Mouse (Mus musculus) limb, embryonic 10.5 days (tissue): ENCODE results near the gene Zfp768. TPM values are rescaled to one million over a fixed set of nuclear protein-coding genes. Genes with fewer than 3 reads are reported as not detected.
"Not testable (repeated sequence)": the region's sequence is repeated elsewhere in the genome, so short reads cannot be mapped to it uniquely, and the experiment has no call there.

Experiments
- DNase-seq: peaks from one replicate; pipeline ENCODE4 v3.0.0-alpha.2; 2017; ENCODE audit warnings: low spot score
- H3K27ac ChIP-seq: fragments of 300-500 bp; sonication (generic); 2 replicates; pipeline ENCODE4 v1.5.1; 2016; ENCODE audit warnings: mild to moderate bottlenecking
- H3K27me3 ChIP-seq: fragments of 300-500 bp; sonication (generic); 2 replicates; pipeline ENCODE4 v1.6.1; 2016; ENCODE audit warnings: low read depth, mild to moderate bottlenecking; ENCODE audit not compliant: poor library complexity, severe bottlenecking
- H3K36me3 ChIP-seq: fragments of 300-500 bp; sonication (generic); 2 replicates; pipeline ENCODE4 v1.6.1; 2016; ENCODE audit warnings: mild to moderate bottlenecking, moderate library complexity
- H3K4me1 ChIP-seq: fragments of 300-500 bp; sonication (generic); 2 replicates; pipeline ENCODE4 v1.6.1; 2016
- H3K4me3 ChIP-seq: fragments of 300-500 bp; sonication (generic); 2 replicates; pipeline ENCODE4 v1.5.1; 2016; ENCODE audit warnings: mild to moderate bottlenecking, moderate library complexity
- H3K9me3 ChIP-seq: fragments of 300-500 bp; sonication (generic); replicated peaks from 2 replicates; pipeline ENCODE4 v1.6.1; 2016; ENCODE audit warnings: mild to moderate bottlenecking
- WGBS: fragments of 180-500 bp; shearing (Covaris S2); methylation state at CpG from one replicate; pipeline ENCODE4 v1.1.7; 2016; 5-methylcytosine and 5-hydroxymethylcytosine counted together
- polyA plus RNA-seq: library from polyadenylated mRNA; unstranded; fragments of >200 nt; fragmentation: Nextera tagmentation; extraction: Ambion mirVana; gene quantifications from 2 replicates; pipeline ENCODE4 v1.2.1, GENCODE M21; 2016

Zfp768 gene
- polyA plus RNA-seq: 23.1 and 23.8 TPM in 2 replicates

DNA sequence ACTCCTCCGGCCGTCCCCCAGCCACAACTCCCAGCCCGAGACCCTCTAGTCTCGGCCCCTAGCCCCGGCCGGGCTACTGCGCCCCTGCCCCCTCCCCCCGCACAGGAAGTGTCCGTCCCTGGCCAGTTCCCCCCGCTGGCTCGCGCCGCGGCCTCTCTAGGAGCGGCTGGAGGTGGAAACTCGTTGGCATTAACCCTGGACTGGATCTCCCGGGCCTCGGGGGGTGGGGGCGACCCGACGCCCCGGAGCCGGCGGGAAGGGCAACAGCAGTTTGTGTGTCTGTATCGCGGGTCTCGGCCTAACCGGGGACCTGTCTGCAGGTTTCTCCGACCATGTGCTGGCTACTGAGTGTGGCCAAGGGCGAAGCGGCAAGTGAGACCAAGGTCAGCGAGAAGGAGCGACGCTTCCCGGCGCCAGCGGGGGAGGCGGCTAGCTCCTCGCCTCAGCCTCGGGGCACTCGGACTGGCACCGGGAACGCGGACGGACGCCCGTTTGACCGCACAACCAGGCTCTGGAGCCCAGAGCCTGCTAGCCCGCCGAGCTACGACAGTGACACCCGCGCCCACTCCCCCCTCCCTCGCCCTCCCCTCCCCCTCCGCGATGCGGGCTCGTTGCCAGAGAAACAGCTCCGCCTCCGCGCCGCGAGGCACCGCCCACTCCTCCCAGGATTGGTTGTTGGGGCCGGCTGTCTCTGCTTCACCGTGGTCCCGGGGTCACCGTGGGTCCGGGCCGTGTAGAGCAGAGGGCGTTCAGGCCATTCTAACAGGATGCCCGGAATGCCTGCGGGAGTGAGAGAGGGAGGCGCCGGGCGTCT is at the start of gene Zfp768:
Gene Zfp768 (minus strand): TSS at position 78 of the 814 bp plus-strand sequence.
- peak within 1 kb of the TSS; percentile 92 for H3K4me3 ChIP-seq
- H3K36me3 ChIP-seq: peaks cover 36% of the 10 kb centered on the region
- peak; percentile 96 for DNase-seq
- H3K27me3 ChIP-seq: no peaks in the 10 kb centered on the region
- H3K4me1 ChIP-seq: peaks cover 38% of the 10 kb centered on the region
- no peaks in the 10 kb centered on the region for H3K9me3 ChIP-seq
- under 1% methylated on average over 76 of the region's 76 CpGs for WGBS
- H3K27ac ChIP-seq: peak within 1 kb of the TSS; percentile 98

DNA sequence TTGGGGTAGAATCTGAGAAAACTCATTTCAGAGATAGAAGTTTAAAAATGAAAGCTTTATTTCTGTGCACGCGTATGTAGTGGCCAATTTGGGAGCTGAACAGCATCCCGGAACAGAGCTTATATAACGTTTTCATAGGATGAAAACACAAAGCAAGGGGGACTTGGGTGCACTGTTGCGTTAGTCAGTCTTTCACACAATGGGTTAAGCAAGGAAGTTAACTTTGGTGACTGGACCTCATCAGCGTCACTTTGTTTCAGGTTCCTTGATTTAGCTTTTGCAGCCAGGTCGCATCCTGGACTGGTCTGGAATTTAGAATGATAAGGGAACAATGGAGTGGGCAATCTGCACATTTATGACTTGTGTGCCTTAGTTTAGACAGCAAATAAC is 48.5 kb upstream of the Zfp768 start:
- peaks cover 16% of the 10 kb centered on the region for H3K4me1 ChIP-seq
- H3K27me3 ChIP-seq: no peaks in the 10 kb centered on the region; the same call in 1 of the 2 replicates
- H3K36me3 ChIP-seq: peaks cover 20% of the 10 kb centered on the region
- 34% methylated on average over 7 of the region's 7 CpGs for WGBS
- H3K4me3 ChIP-seq: peak overlapping the region; percentile 73
- peak; percentile 35 for DNase-seq
- no peaks in the 10 kb centered on the region for H3K9me3 ChIP-seq
- peak overlapping the region; percentile 91 for H3K27ac ChIP-seq

DNA sequence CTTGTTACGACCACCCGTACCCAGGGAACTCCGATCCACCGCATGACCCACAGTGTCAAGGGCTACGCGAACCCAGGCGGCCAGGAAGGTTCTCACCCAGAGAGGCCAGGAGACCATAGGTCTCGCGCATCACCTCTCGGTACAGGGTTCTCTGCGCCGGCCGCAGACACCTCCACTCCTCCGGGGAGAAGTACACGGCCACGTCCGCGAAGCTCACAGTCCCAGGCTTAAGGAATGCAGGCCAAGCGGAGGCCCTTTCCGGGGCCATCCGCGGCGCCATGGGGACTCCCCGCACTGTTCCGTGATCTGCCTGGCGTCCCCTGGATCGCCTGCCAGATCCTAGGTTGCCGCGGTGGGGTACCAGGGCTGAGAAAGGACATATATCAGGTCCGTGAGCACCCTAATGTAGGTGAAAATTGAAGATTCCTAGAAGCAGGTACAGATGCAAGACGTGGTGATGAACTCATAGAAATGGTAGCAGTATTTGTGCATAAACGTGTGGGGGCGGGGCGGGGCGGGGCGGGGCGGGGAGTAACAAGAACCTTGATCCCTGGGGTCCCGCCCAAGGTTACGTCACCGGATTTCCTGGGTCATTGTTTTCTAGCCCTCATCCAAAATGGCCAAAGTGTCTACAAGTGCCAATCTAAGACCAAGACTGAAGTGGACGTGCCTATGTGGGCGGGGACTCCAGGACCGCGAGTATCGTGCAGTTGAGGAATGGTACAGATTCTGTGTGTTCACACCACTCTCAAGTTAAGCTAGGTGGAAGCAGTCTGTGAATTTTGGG is 48.0 kb upstream of the Zfp768 start, which contains the start of gene E430018J23Rik:
Gene E430018J23Rik (minus strand): TSS at position 473 of the 787 bp plus-strand sequence.
- no peaks in the 10 kb centered on the region; the same call in 1 of the 2 replicates for H3K27me3 ChIP-seq
- peak within 1 kb of the TSS; percentile 91 for H3K27ac ChIP-seq
- WGBS: 1% methylated on average over 45 of the region's 45 CpGs
- no peaks in the 10 kb centered on the region for H3K9me3 ChIP-seq
- peaks cover 20% of the 10 kb centered on the region for H3K36me3 ChIP-seq
- peak; percentile 92 for DNase-seq
- peaks cover 16% of the 10 kb centered on the region for H3K4me1 ChIP-seq
- H3K4me3 ChIP-seq: peak within 1 kb of the TSS; percentile 73

DNA sequence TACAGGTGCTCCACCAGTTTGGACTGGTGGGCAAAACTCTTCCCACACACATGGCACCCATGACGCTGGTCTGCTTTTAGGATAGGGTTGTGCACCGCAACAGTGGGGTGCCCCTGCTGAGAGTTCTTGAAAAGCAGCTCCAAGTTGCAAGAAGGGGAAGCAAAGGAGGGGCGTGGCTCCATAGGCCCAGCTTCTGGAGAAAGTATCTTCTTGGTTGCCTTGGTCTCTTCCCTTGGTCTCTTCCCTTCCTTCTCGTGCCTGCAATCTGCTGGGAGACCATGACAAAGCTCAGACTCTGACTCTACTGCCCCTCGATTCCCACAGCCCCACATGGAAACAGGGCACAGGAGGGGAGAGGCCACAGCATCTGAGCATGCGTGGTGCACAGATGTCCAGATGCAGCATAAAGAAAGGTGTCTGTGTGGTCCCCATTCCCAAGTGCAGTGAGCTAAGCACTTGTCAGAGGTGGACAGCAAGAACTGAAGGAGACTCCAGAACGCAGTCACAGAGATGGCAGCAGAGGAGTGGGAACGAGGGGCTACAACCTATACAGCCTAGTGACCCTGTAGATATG is 46.9 kb upstream of the Zfp768 start:
- Histone ChIP-seq H3K27me3 (no peaks in the 10 kb centered on the region; the same call in 1 of the 2 replicates), H3K9me3 (no peaks in the 10 kb centered on the region), H3K36me3 (peaks cover 20% of the 10 kb centered on the region), H3K4me1 (peaks cover 16% of the 10 kb centered on the region), H3K4me3 (peak overlapping the region; percentile 73), H3K27ac (no peak overlapping the region)
- WGBS: 84% methylated on average over 8 of the region's 8 CpGs
- DNase-seq: no peak

DNA sequence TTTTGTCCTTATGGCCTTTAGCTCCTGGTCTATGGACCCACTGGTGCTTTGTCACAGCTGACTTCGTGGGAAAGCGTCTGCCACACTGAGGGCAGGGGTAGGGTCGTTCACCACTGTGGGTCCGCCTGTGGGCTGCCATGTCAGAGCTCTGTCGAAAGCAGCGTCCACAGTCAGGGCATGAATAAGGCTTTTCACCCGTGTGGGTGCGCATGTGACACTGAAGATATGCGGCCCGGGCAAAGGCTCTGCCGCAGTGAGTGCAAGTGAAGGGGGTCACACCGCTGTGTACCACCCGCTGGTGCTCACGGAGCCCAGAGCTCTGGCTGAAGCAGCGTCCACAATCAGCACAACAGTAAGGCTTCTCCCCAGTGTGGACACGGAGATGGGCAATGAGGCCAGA is 46.1 kb upstream of the Zfp768 start:
- no peak for DNase-seq

DNA sequence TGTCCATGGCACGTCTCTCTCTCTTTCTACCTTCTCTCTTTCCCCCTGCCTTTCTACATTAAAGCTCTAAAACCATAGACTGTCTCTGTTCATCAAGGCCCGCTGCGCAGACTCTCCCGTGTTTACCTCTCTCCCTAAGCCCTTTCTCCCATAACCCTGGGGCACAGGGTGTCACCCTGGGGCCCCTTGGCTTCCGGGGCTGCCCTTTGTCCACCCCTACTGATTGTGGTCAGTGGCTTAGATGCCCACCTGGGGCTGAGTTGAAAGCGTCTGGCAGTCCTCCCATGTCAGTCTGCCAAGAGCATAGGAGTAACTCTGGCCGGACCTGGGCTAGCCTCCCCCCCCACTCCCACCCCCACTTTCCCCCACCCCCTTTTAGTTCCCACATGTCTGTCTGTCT is 44.9 kb upstream of the Zfp768 start:
- DNase-seq: no peak
- H3K27me3 ChIP-seq: no peaks in the 10 kb centered on the region
- WGBS: 87% methylated on average over 7 of the region's 7 CpGs
- no peaks in the 10 kb centered on the region; the same call in 1 of the 2 replicates for H3K9me3 ChIP-seq
- H3K4me3 ChIP-seq: no peak overlapping the region
- H3K4me1 ChIP-seq: peaks cover 23% of the 10 kb centered on the region
- no peak overlapping the region for H3K27ac ChIP-seq
- peaks cover 24% of the 10 kb centered on the region for H3K36me3 ChIP-seq

More for the DNA sequence above, 46.1 kb upstream of the Zfp768 start:
- H3K36me3 ChIP-seq: peaks cover 20% of the 10 kb centered on the region
- peaks cover 20% of the 10 kb centered on the region for H3K4me1 ChIP-seq
- 97% methylated on average over 16 of the region's 16 CpGs for WGBS
- no peaks in the 10 kb centered on the region for H3K27me3 ChIP-seq
- H3K4me3 ChIP-seq: no peak overlapping the region
- H3K9me3 ChIP-seq: no peaks in the 10 kb centered on the region
- H3K27ac ChIP-seq: no peak overlapping the region

DNA sequence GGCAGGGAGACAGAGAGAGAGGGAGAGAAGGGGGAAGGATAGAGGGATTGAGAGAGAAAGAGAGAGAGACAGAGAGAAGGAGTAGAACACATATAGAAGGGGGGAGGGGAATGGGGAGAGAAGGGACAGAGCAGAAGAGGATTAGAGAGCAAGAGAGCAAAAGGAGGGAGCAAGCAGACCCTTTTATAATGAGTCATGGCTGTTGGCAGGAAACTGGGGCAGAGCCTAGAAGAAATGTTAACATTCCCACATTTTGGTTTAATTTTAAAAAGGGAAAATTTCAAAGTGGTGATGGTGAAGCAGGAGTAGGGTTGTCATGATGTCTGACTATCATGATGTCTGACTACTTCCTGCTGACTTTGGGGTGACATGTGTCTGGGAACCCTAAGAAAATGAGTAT is 42.8 kb upstream of the Zfp768 start:
- H3K9me3 ChIP-seq, H3K4me3 ChIP-seq, H3K27me3 ChIP-seq, H3K27ac ChIP-seq, DNase-seq: not testable (repeated sequence)
- H3K36me3 ChIP-seq: peaks cover 44% of the 10 kb centered on the region
- peaks cover 16% of the 10 kb centered on the region for H3K4me1 ChIP-seq

DNA sequence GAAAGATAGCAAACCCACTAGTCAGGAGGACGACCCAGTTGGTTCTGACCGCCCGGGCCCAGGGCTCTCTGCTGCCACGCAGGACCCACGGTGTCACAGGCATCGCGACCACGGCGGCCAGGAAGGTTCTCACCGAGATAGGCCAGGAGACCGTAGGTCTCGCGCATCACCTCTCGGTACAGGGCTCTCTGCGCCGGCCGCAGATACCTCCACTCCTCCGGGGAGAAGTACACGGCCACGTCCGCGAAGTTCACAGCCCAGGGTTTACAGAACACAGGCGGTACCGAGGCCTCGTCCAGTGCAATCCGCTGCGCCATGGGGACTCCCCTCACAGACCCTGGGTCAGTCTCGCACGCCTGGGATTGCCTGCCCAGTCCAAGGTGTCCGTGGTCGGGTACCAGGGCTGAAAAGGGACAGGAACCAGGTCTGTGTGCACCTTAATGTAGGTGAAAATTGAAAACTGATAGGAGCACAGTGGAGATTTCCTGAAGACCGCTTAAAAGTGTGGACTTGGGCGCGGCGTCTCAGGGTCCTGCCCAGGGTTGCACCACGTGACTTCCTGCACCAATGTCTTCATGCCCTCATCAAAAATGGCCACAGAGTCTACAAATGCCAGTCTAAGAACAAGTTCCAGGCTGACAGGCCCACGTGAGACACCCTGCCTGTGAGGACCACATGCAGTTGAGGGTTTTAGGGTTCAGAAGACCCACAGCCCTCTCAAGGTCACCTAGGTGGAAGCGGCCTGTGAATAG is 41.4 kb upstream of the Zfp768 start, which contains the start of gene 9130019O22Rik:
Gene 9130019O22Rik (minus strand): TSS at position 526 of the 752 bp plus-strand sequence.
- peak within 1 kb of the TSS; percentile 78 for H3K27ac ChIP-seq
- peaks cover 48% of the 10 kb centered on the region for H3K36me3 ChIP-seq
- peak; percentile 76 for DNase-seq
- peaks cover 7% of the 10 kb centered on the region for H3K4me1 ChIP-seq
- no peaks in the 10 kb centered on the region for H3K27me3 ChIP-seq
- peak within 1 kb of the TSS; percentile 52 for H3K4me3 ChIP-seq
- peaks cover 3% of the 10 kb centered on the region; the same call in 1 of the 2 replicates for H3K9me3 ChIP-seq
- WGBS: 15% methylated on average over 38 of the region's 38 CpGs

DNA sequence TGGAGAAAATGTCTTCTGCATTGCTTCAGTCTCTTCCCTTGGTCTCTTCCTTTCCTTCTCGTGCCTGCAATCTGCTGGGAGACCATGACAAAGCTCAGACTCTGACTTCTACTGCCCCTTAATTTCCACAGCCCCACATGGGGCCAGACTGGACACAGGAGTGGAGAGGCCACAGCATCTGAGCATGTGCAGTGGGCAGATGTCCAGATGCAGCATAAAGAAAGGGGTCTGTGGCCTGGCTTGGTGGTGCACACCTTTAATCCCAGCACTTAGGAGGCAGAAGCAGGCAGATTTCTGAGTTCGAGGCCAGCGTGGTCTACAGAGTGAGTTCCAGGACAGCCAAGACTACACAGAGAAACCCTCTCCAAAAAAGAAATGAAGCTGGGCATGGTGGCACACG is 40.2 kb upstream of the Zfp768 start:
- 92% methylated on average over 4 of the region's 4 CpGs for whole genome bisulfite sequencing
- peaks cover 38% of the 10 kb centered on the region for H3K36me3 ChIP-seq
- H3K4me1 ChIP-seq, DNase-seq, H3K9me3 ChIP-seq, H3K27me3 ChIP-seq, H3K27ac ChIP-seq, H3K4me3 ChIP-seq: not testable (repeated sequence)

DNA sequence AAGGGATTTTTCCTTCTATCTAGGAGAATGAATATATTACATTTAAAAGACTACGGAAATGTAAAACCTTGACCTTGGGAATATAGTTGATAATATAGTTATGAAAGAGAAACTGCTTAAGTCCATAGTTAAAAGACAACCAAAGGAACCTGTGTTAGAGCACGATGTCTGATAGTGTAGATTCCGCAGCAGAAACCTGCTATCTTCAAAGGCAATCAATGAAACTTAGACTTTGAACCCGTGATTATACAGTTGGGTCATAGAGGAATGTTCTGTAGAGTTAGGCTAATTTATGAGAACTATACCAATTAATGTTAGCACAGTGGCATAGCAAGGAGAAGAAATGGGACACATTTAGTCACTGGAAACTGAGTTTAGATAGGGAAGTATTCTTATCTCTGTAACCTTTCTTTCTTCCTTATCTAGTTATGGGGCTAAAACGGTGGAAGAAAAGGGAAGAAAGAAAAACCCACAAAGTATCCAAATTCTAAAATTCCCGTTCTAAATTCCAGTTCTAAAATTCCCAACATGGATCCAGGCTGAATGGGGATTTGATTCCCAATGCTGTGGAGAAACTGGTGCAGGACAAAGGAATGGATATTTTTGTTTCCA is 33.0 kb upstream of the Zfp768 start:
- 78% methylated on average over 6 of the region's 6 CpGs for WGBS
- DNase-seq: no peak

DNA sequence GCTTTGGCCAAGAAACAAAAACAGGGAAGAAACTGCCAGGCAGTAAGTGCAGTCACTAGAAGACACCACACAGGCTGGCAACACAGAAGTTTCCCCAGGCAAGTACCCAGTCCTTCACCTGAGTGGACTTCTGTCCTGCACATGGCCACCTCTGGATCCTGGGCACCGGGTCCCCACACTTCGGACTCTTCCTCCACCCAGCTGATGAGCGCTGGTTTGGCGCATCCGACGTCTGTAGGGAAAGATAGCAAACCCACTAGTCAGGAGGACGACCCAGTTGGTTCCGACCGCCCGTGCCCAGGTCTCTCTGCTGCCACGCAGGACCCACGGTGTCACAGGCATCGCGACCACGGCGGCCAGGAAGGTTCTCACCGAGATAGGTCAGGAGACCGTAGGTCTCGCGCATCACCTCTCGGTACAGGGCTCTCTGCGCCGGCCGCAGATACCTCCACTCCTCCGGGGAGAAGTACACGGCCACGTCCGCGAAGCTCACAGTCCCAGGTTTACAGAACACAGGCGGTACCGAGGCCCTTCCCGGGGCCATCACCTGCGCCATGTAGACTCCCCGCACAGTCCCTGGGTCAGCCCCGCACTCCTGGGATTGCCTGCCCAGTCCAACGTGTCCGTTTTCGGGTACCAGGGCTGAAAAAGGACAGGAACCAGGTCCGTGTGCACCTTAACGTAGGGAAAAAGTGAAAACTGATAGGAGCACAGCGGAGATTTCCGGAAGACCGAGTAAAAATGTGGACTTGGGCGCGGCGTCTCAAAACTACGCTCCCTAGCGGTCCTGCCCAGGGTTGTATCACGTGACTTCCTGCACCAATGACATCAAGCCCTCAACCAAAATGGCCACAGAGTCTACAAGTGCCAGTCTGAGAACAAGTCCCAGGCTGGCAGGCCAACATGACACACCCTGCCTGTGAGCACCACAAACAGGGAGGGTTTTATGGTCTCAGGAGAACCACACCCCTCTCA is 30.2 kb upstream of the Zfp768 start, which contains the start of gene Zfp747:
Gene Zfp747 (minus strand): TSS at position 780 of the 975 bp plus-strand sequence.
- peak; percentile 86 for DNase-seq
- WGBS: 4% methylated on average over 49 of the region's 49 CpGs
- H3K27me3 ChIP-seq, H3K4me1 ChIP-seq, H3K9me3 ChIP-seq: not testable (repeated sequence)
- peak within 1 kb of the TSS; percentile 78 for H3K27ac ChIP-seq
- H3K36me3 ChIP-seq: peaks cover 25% of the 10 kb centered on the region
- H3K4me3 ChIP-seq: peak within 1 kb of the TSS; percentile 67

More for the DNA sequence above, 33.0 kb upstream of the Zfp768 start:
- Histone ChIP-seq H3K9me3 (no peaks in the 10 kb centered on the region), H3K4me1 (peaks cover 7% of the 10 kb centered on the region; the same call in 1 of the 2 replicates), H3K4me3 (no peak overlapping the region), H3K36me3 (peaks cover 26% of the 10 kb centered on the region), H3K27ac (no peak overlapping the region), H3K27me3 (no peaks in the 10 kb centered on the region)
